Mouse (Mus musculus) heart, embryonic 16.5 days (tissue): ENCODE measurements around the gene Spata7. TPM values are rescaled to one million over a fixed set of nuclear protein-coding genes. Genes with fewer than 3 reads are reported as not detected.

ENCODE experiments used
- ATAC-seq: fragments of 200-750 bp; cut with Nextera tagmentation; replicated peaks from 2 replicates; pipeline ENCODE4 v1.8.0; 2017; ENCODE audit warnings: moderate number of reproducible peaks; ENCODE audit not compliant: insufficient read depth, low FRiP score; ENCODE audit errors: extremely low read depth
- H3K27ac ChIP-seq: fragments of 300-500 bp; sonication (generic); 2 replicates; pipeline ENCODE4 v1.5.1; 2014; ENCODE audit warnings: mild to moderate bottlenecking, low read length, control low read depth, moderate library complexity
- H3K27me3 ChIP-seq: fragments of 300-500 bp; sonication (generic); 2 replicates; pipeline ENCODE4 v1.6.1; 2014; ENCODE audit warnings: low read length, mixed read lengths; ENCODE audit not compliant: control insufficient read depth, insufficient read depth
- H3K36me3 ChIP-seq: fragments of 300-500 bp; sonication (generic); 2 replicates; pipeline ENCODE4 v1.6.1; 2014; ENCODE audit not compliant: control insufficient read depth, insufficient read depth
- H3K4me1 ChIP-seq: fragments of 300-500 bp; sonication (generic); 2 replicates; pipeline ENCODE4 v1.6.1; 2014; ENCODE audit warnings: low read length, mixed read lengths; ENCODE audit not compliant: control insufficient read depth, insufficient read depth
- H3K4me2 ChIP-seq: fragments of 300-500 bp; sonication (generic); 2 replicates; pipeline ENCODE4 v1.6.1; 2014; ENCODE audit warnings: low read depth, mild to moderate bottlenecking, control low read depth, low read length
- H3K4me3 ChIP-seq: fragments of 300-500 bp; sonication (generic); 2 replicates; pipeline ENCODE4 v1.5.1; 2014; ENCODE audit warnings: mild to moderate bottlenecking, control low read depth, low read length
- H3K9ac ChIP-seq: fragments of 300-500 bp; sonication (generic); 2 replicates; pipeline ENCODE4 v1.6.1; 2014; ENCODE audit warnings: low read length, control low read depth
- H3K9me3 ChIP-seq: fragments of 300-500 bp; sonication (generic); replicated peaks from 2 replicates; pipeline ENCODE4 v1.6.1; 2016; ENCODE audit warnings: low read length; ENCODE audit not compliant: control insufficient read depth
- WGBS: fragments of 180-500 bp; shearing (Covaris S2); extraction: QIAGEN DNeasy Blood & Tissue Kit; methylation state at CpG from one replicate; pipeline ENCODE4 v1.1.7; 2014; 5-methylcytosine and 5-hydroxymethylcytosine counted together
- polyA plus RNA-seq: library from polyadenylated mRNA; unstranded; fragments of >200 nt; fragmentation: Nextera tagmentation; extraction: Ambion mirVana; gene quantifications from 2 replicates; pipeline ENCODE4 v1.2.1, GENCODE M21; 2015

The Spata7 gene
- polyA plus RNA-seq, 1 experiment from 2014 or later, result 12.2 TPM

GRCm38 (mm10) chr12:98668132-98668814 lies 40.3 kb downstream of the Spata7 start:
- H3K4me1 ChIP-seq, result peaks cover 21% of the 10 kb centered on the region
- H3K36me3 ChIP-seq, result 0 out of 2 replicates have a peak, but pooled peaks cover 5% of the 10 kb centered on the region
- no peaks in the 10 kb centered on the region for H3K27me3 ChIP-seq
- ATAC-seq, result peak; percentile 86
- no peaks in the 10 kb centered on the region for H3K9me3 ChIP-seq
- H3K9ac ChIP-seq, result peak overlapping the region; percentile 57
- peak overlapping the region; percentile 52 for H3K4me2 ChIP-seq
- 20% methylated on average over 10 of the region's 10 CpGs for WGBS
- H3K27ac ChIP-seq, result peak overlapping the region; percentile 87
- no peak overlapping the region for H3K4me3 ChIP-seq

GRCm38 (mm10) chr12:98669086-98669485 lies 41.1 kb downstream of the Spata7 start:
- Histone ChIP-seq H3K4me1 (peaks cover 21% of the 10 kb centered on the region), H3K9ac (no peak overlapping the region), H3K4me2 (no peak overlapping the region), H3K36me3 (0 out of 2 replicates have a peak, but pooled peaks cover 5% of the 10 kb centered on the region), H3K27ac (peak overlapping the region; percentile 36), H3K9me3 (no peaks in the 10 kb centered on the region), H3K4me3 (no peak overlapping the region), H3K27me3 (no peaks in the 10 kb centered on the region)
- 55% methylated on average over 10 of the region's 10 CpGs for WGBS
- no peak for ATAC-seq

- H3K36me3 ChIP-seq, result 0 out of 2 replicates have a peak, but pooled peaks cover 5% of the 10 kb centered on the region
- WGBS, result 79% methylated on average over 5 of the region's 5 CpGs
- H3K4me3 ChIP-seq, result no peak overlapping the region
- no peak overlapping the region for H3K27ac ChIP-seq
- no peak for ATAC-seq
- H3K9ac ChIP-seq, result no peak overlapping the region
- H3K4me1 ChIP-seq, result peaks cover 21% of the 10 kb centered on the region
- H3K9me3 ChIP-seq, result no peaks in the 10 kb centered on the region
- no peak overlapping the region for H3K4me2 ChIP-seq
- no peaks in the 10 kb centered on the region for H3K27me3 ChIP-seq
These were observed 41.9 kb downstream of the Spata7 start for GRCm38 (mm10) chr12:98669864-98670263.

GRCm38 (mm10) chr12:98670429-98670828 lies 42.5 kb downstream of the Spata7 start:
- no peak for ATAC-seq
- Histone ChIP-seq H3K27ac (no peak overlapping the region), H3K4me1 (peaks cover 21% of the 10 kb centered on the region), H3K9ac (no peak overlapping the region), H3K27me3 (no peaks in the 10 kb centered on the region), H3K9me3 (no peaks in the 10 kb centered on the region), H3K4me3 (no peak overlapping the region), H3K36me3 (0 out of 2 replicates have a peak, but pooled peaks cover 5% of the 10 kb centered on the region), H3K4me2 (no peak overlapping the region)
- WGBS, result 68% methylated on average over 4 of the region's 4 CpGs

- H3K27ac ChIP-seq, result no peak overlapping the region
- no peaks in the 10 kb centered on the region for H3K9me3 ChIP-seq
- 63% methylated on average over 6 of the region's 6 CpGs for WGBS
- no peak overlapping the region for H3K4me3 ChIP-seq
- peaks cover 11% of the 10 kb centered on the region for H3K4me1 ChIP-seq
- H3K36me3 ChIP-seq, result peaks cover 12% of the 10 kb centered on the region
- no peak overlapping the region for H3K9ac ChIP-seq
- no peak for ATAC-seq
- H3K4me2 ChIP-seq, result no peak overlapping the region
- H3K27me3 ChIP-seq, result no peaks in the 10 kb centered on the region
These were observed 45.9 kb downstream of the Spata7 start for GRCm38 (mm10) chr12:98673879-98674278.

- ATAC-seq, result peak; percentile 87
- peaks cover 14% of the 10 kb centered on the region for H3K36me3 ChIP-seq
These were observed 46.7 kb downstream of the Spata7 start for GRCm38 (mm10) chr12:98674627-98675143.

GRCm38 (mm10) chr12:98676861-98677260 lies 48.9 kb downstream of the Spata7 start:
- Histone ChIP-seq H3K36me3 (peaks cover 18% of the 10 kb centered on the region), H3K4me1 (no peaks in the 10 kb centered on the region), H3K9ac (no peak overlapping the region), H3K9me3 (no peaks in the 10 kb centered on the region), H3K27me3 (no peaks in the 10 kb centered on the region), H3K4me3 (no peak overlapping the region), H3K4me2 (no peak overlapping the region), H3K27ac (no peak overlapping the region)
- 89% methylated on average over 6 of the region's 6 CpGs for WGBS
- ATAC-seq, result no peak

More at GRCm38 (mm10) chr12:98674627-98675143, 46.7 kb downstream of the Spata7 start:
- Histone ChIP-seq H3K9ac (peak overlapping the region; percentile 67), H3K27ac (peak overlapping the region; percentile 85), H3K4me1 (peaks cover 9% of the 10 kb centered on the region), H3K4me3 (peak overlapping the region; percentile 54), H3K9me3 (no peaks in the 10 kb centered on the region), H3K27me3 (no peaks in the 10 kb centered on the region), H3K4me2 (peak overlapping the region; percentile 79)
- WGBS, result 9% methylated on average over 9 of the region's 9 CpGs

GRCm38 (mm10) chr12:98677336-98677735 lies 49.4 kb downstream of the Spata7 start:
- Histone ChIP-seq H3K27me3 (no peaks in the 10 kb centered on the region), H3K4me1 (no peaks in the 10 kb centered on the region), H3K9me3 (no peaks in the 10 kb centered on the region), H3K9ac (no peak overlapping the region), H3K27ac (no peak overlapping the region), H3K36me3 (peaks cover 22% of the 10 kb centered on the region), H3K4me3 (no peak overlapping the region), H3K4me2 (no peak overlapping the region)
- WGBS, result 55% methylated on average over 14 of the region's 14 CpGs
- ATAC-seq, result no peak

GRCm38 (mm10) chr12:98679906-98680305 lies 51.9 kb downstream of the Spata7 start:
- no peak for ATAC-seq
- Histone ChIP-seq H3K27ac (no peak overlapping the region), H3K4me2 (no peak overlapping the region), H3K4me1 (peaks cover 7% of the 10 kb centered on the region), H3K9ac (no peak overlapping the region), H3K4me3 (no peak overlapping the region), H3K36me3 (peaks cover 24% of the 10 kb centered on the region), H3K9me3 (no peaks in the 10 kb centered on the region), H3K27me3 (no peaks in the 10 kb centered on the region)
- WGBS, result 89% methylated on average over 15 of the region's 15 CpGs
